Mouse (Mus musculus) ES-E14 (cell line): ENCODE data around the gene Sdk2.

ENCODE experiments used
- CHD2 ChIP-seq: IDR thresholded peaks from 2 replicates; pipeline ENCODE4 v1.6.1; 2014; ENCODE audit warnings: mild to moderate bottlenecking, low read depth, low read length, inconsistent platforms
- HCFC1 ChIP-seq: IDR thresholded peaks from 2 replicates; pipeline ENCODE4 v1.6.1; 2012; ENCODE audit warnings: low read length, inconsistent platforms, borderline replicate concordance; ENCODE audit not compliant: insufficient read depth
- MAFK ChIP-seq: IDR thresholded peaks from 2 replicates; pipeline ENCODE4 v1.6.1; 2014; ENCODE audit warnings: mild to moderate bottlenecking, low read depth, low read length, inconsistent platforms; ENCODE audit not compliant: insufficient read depth
- ZC3H11A ChIP-seq: IDR thresholded peaks from 2 replicates; pipeline ENCODE4 v1.6.1; 2012; ENCODE audit warnings: low read depth, mild to moderate bottlenecking, inconsistent platforms, low read length, borderline replicate concordance
- ZNF384 ChIP-seq: IDR thresholded peaks from 2 replicates; pipeline ENCODE4 v1.6.1; 2012; ENCODE audit warnings: low read depth, low read length, inconsistent platforms

DNA sequence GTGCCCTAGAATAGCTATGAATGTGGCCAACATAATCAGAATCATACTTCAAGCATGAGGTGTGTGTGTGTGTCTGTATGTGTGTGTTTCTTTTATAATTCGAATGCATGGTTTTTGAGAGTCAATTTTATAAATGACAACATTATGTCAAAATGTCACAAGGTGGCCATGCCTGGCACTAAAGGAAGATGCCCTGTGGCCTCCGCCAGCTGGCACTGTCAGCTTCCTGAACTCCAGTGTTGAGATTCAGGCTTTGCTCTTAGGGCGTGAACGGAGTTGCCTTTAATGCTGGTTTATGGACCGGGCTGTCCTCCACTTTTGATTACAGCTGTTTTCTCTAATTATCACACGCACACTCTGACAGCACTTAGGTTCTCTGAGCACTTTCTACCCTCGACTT, 164.9 kb downstream of the Sdk2 start:
- no peak for TF ChIP-seq ZC3H11A
- TF ChIP-seq HCFC1: no peak
- no peak for TF ChIP-seq ZNF384
- no peak for TF ChIP-seq CHD2
- TF ChIP-seq MAFK: no peak
